ENCODE assay signal across 24 mouse cellular contexts in genomic region chr9:46194809-46195208, GRCm38 (mm10). TPM values are rescaled to one million over a fixed set of nuclear protein-coding genes. Genes with fewer than 3 reads are reported as not detected.
"Had no signal": no experiment of that assay in that cellular context is flagged by ENCODE, and none has a peak within 500 bp of the region (broad histone marks: within the 10 kb centered on the region; RNA-seq: fewer than 3 reads in every experiment).

No protein-coding gene starts in this region.

- ATAC-seq: midbrain, embryonic 16.5 days had no signal

- H3K9me3 ChIP-seq: midbrain, embryonic 10.5 days; midbrain, embryonic 12.5 days; neural tube, embryonic 13.5 days; neural tube, embryonic 15.5 days had no signal

- H3K27me3 ChIP-seq: midbrain, embryonic 12.5 days; neural tube, embryonic 13.5 days; neural tube, embryonic 15.5 days had no signal

- H3K4me1 ChIP-seq: midbrain, embryonic 10.5 days; midbrain, embryonic 12.5 days; neural tube, embryonic 13.5 days; neural tube, embryonic 15.5 days had no signal

- H3K4me3 ChIP-seq: midbrain, embryonic 10.5 days; midbrain, embryonic 12.5 days; myocyte; neural tube, embryonic 13.5 days; neural tube, embryonic 15.5 days had no signal

- DNase-seq: lung, adult 18-20 months; lung, embryonic 14.5 days; lung, postnatal 10 days; lung, postnatal 4 days; midbrain, embryonic 14.5 days; retina, postnatal 1 day; right cerebral cortex, adult 18-20 months; right cerebral cortex, postnatal 25 days; right cerebral cortex, postnatal 4 days; spleen, adult 18-20 months; thymus, adult 18-20 months; thymus, postnatal 14 days; thymus, postnatal 36 days had no signal

- H3K4me2 ChIP-seq: lung, embryonic 14.5 days; midbrain, embryonic 12.5 days; neural tube, embryonic 13.5 days; neural tube, embryonic 15.5 days had no signal

- H3K9ac ChIP-seq: lung, embryonic 14.5 days; midbrain, embryonic 12.5 days; neural tube, embryonic 13.5 days; neural tube, embryonic 15.5 days had no signal

- H3K27ac ChIP-seq: midbrain, embryonic 10.5 days; midbrain, embryonic 12.5 days; neural tube, embryonic 13.5 days; neural tube, embryonic 15.5 days had no signal

RNA-seq across cellular contexts. Expression of gene Apoa1, which starts 33.6 kb away (rescaled TPM):
- total RNA-seq: megakaryocyte, adult 5-6 weeks; megakaryocyte-erythroid progenitor cell, adult 5-6 weeks had no signal
- polyA plus RNA-seq: myocyte had no signal

RNA-seq across cellular contexts. Expression of gene Apoc3, which starts 40.6 kb away (rescaled TPM):
- total RNA-seq: megakaryocyte, adult 5-6 weeks; megakaryocyte-erythroid progenitor cell, adult 5-6 weeks had no signal
- polyA plus RNA-seq: lung, embryonic 14.5 days; lung, embryonic 16.5 days; midbrain, embryonic 10.5 days; midbrain, embryonic 12.5 days; midbrain, embryonic 14.5 days; midbrain, embryonic 16.5 days; myocyte; neural tube, embryonic 11.5 days; neural tube, embryonic 13.5 days; neural tube, embryonic 15.5 days; stomach, embryonic 14.5 days had no signal

RNA-seq across cellular contexts. Expression of gene Apoa4, which starts 45.7 kb away (rescaled TPM):
- total RNA-seq: megakaryocyte, adult 5-6 weeks; megakaryocyte-erythroid progenitor cell, adult 5-6 weeks had no signal
- polyA plus RNA-seq: lung, embryonic 14.5 days; lung, embryonic 16.5 days; midbrain, embryonic 10.5 days; midbrain, embryonic 12.5 days; midbrain, embryonic 14.5 days; midbrain, embryonic 16.5 days; myocyte; neural tube, embryonic 11.5 days; neural tube, embryonic 15.5 days had no signal
